Mouse (Mus musculus) retina, postnatal 7 days (tissue): ENCODE results near the gene Gltpd2.
A peak's percentile ranks its signal among the peaks of the same experiment; 100 is the strongest.
"Not testable (repeated sequence)": the region's sequence is repeated elsewhere in the genome, so short reads cannot be mapped to it uniquely, and the experiment has no call there.

ENCODE experiments used
- DNase-seq: peaks from one replicate; pipeline ENCODE4 v3.0.0-alpha.2; 2012; ENCODE audit warnings: low read depth, low spot score

Gltpd2 gene

GRCm38 (mm10) chr11:70516352-70516751 lies 2.6 kb upstream of the Gltpd2 start:
- peak; percentile 57 for DNase-seq

DNA sequence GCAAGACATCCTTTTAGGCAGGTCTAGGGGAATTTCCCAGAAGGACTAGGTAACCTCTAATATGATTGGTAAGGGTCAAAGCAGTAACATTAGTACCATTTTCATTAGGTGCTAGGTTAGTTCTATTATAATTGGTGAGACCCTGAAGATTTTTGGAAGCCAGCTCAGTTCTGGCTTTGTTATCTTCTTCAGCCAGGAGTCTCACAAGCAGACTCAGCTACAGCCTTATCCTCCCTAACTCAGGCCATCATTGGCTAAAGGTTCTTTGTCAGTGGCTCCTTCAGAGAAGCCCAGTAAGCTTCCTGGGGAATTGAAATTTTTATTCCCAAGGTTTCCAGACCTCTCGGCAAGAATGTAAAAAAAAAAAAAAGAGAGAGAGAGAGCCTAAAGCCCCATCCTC lies 560 bp upstream of the Gltpd2 start:
- no peak for DNase-seq

- no peak for DNase-seq
Observed at GRCm38 (mm10) chr11:70520178-70520769, 1.3 kb downstream of the Gltpd2 start.

DNA sequence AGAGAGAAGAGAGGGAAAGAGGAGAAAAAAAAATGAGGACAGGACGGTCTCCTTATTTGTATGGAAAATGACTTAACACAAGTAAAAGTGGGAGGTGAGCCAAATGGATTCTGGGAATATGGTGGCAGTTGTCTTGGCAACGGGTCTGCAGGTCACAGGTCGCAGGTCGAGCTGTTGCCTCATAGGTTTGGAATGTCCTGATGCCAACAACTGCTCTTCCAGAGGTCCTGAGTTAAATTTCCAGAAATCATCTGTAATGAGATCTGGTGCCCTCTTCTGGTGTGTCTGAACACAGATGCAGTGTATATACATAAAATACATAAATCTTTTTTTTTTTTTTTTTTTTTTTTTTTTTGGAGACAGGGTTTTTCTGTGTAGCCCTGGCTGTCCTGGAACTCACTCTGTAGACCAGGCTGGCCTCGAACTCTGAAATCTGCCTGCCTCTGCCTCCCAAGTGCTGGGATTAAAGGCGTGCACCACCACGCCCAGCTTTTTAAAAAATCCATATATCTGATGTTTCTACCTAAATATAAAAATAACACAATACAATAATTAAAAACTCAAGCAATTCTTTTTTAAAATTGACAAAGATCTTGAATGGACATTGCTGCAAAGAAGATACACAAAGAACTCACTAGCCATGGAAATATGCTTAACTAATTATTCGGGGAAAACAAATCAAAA lies 4.5 kb downstream of the Gltpd2 start:
- DNase-seq: not testable (repeated sequence)

DNA sequence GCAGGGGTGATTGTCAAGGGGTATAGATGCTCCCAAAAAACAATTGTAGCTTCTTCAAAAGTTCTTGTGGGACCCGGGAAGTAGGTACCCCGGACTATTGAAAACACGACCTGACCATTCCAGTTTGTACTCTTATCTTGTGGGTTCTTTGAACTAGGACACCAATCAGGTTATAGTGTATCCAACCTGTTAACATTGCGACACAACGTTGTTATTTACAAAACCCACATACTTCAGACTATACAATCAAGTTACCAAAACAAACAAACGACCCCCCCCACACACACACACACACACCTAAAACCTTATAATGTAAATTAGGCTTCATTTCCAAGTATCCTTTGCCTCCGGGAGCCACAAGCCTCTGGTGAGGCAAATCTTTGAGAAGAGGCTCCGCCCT lies 5.8 kb downstream of the Gltpd2 start:
- DNase-seq: no peak

- DNase-seq: peak; percentile 93
Observed at GRCm38 (mm10) chr11:70525184-70525678, 6.2 kb downstream of the Gltpd2 start, which contains the start of gene Psmb6. Psmb6 (plus strand) TSS chr11:70525367.

GRCm38 (mm10) chr11:70525726-70526125 lies 6.7 kb downstream of the Gltpd2 start:
- DNase-seq: no peak

- no peak for DNase-seq
Observed at GRCm38 (mm10) chr11:70526211-70526610, 7.2 kb downstream of the Gltpd2 start.

DNA sequence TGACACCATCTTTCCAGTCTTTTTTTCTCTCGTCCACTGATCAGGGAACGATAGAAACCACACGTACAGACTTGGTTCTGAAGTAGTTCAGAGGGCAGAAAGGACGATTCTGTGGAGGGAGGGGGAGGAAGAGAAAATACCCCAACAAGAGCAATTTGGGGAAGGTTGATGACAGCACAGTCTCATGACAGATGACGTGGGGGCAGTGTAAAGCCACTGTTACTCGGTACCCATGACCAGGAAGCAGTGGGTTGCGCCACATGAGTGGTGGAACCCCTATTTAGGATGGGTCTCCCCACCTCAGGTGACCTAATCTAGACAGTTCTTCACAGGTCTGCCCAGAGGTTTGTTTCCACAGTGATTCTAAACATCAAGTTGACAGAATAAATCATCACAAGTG lies 9.6 kb downstream of the Gltpd2 start:
- DNase-seq: no peak

- not testable (repeated sequence) for DNase-seq
Observed at GRCm38 (mm10) chr11:70531065-70531464, 12.1 kb downstream of the Gltpd2 start.

DNA sequence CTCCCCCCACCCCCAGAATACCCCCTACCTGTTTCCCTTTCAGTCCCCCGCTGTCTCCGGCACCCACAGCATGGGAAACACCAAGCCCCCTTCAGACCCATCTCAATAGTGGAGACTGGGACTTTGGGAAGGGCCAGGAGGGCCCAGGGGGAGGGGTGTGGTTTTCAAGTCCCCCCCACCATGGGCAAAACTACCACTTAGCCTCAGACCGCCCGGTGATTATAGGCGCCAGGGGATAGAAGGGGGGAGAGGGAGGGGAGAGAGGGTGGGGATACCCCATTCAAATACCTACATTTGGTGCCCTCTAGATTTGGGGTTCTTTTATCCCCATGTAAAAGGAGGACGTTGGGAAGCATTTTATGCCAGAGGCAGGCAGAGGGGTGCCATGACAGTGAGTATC lies 13.8 kb downstream of the Gltpd2 start, which contains the start of gene Gm40193:
Gm40193 (minus strand) TSS at position 101 of the 400 bp plus-strand sequence.
- no peak for DNase-seq

DNA sequence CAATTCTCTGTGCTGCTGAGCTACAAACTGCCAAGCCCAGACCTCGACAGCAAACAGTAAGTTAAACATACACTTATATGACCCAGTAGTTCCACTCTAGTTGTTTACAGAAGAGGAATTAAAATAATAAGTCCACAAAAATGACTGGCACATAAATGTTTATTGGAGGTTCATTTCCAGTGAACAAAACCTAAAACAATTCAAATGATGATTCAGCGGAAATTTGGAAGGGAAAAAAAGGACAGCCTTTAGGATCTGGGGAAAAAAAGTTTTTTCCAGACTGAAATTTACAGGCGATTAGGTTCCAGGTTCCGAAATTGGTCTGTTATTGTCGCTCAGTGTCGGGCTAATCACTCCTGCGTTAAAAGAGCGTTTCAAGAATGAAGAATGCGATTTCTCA lies 20.4 kb downstream of the Gltpd2 start:
- DNase-seq: no peak

DNA sequence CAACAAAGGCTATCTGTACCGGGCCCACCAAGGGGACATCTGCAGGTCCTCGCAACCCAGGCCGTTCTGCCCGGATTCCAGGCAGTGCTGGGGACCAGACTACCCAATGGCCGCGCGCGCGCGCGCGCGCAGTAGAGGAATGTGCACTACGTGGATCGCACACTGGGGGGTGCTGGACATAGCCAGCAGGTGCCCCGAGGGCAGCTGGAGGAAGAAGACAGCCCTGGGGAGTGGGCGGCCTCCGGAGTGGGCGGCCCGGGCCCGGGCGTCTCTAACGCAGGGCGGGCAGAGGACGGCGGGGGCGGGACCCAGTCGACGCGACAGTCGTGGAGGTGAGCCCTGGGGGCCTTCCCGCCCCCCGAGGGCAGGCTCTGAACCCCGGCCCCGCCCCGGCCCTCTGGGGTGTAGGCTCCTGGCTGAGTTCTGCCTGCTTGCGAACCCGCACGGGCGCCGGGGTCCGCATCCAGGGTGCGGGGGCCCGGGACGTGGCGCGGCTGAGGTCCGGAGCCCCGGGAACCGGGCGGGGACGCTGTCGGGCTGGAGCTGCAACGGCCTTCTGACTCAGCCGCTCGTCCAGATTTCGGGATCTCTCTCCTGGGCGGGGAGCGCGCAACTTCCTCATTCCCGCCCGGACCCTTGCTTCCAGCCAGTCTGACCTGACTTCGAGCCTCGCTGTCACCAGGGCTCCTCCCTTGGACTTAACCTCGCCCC lies 21.0 kb downstream of the Gltpd2 start, which contains the start of gene Pld2:
Pld2 (plus strand) TSS at position 188 of the 711 bp plus-strand sequence.
- peak; percentile 64 for DNase-seq

DNA sequence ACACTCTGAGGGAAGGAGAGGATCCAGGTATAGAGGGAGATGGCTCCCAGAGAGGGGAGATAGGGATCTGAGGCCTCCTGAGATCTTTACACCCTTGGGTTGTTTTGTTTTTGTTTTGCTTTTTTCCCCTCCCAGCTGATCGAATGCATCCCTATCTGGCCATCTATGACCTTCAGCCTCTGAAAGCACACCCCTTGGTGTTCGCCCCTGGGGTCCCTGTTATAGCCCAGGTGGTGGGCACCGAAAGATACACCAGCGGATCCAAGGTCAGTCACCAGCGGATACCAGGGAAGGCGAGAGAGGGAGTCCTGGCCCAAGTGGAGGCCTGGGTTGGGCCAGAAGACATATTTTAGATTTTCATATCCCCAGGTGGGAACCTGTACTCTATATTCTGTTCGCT lies 21.9 kb downstream of the Gltpd2 start:
- no peak for DNase-seq

DNA sequence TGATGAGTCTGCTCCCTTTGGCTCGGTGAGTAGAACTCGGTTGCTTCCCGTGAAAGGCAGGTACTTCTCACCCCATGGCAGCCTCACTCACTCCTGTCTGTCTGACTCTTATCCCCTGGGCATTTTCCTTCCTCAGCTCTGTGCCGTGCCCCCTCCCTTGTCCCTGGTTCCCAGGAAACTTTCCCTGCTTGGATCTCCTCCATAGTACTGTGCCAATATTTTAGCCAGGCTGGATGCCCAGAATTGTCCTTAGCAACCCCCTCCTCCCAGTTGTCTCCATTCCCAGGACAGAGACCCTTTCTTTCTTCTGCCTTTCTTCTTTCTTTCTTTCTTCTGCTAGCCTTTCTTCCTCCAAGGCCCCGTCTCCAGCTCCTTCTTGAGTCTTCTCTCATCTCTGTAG lies 22.4 kb downstream of the Gltpd2 start:
- no peak for DNase-seq

DNA sequence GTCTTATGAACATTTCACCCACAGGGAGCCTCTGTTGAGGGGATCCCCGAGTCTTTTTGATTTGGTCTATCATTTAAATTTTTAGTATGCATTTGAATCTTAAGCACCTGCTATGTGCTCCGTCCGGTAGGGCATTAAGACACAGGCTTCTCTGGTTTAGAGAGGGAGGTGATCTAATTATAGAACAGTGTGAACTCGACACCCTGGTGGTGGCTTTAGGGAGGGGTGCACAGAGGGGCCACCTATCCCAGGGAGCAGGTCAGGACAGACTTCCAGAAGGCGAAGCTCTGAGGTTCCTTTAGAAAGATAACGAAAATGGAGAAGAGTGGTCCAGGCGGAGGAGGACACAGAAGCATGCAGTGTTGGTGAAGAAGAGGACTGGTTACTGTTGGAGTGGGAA lies 25.5 kb downstream of the Gltpd2 start:
- no peak for DNase-seq

GRCm38 (mm10) chr11:70551526-70551925 lies 32.5 kb downstream of the Gltpd2 start:
- no peak for DNase-seq

DNA sequence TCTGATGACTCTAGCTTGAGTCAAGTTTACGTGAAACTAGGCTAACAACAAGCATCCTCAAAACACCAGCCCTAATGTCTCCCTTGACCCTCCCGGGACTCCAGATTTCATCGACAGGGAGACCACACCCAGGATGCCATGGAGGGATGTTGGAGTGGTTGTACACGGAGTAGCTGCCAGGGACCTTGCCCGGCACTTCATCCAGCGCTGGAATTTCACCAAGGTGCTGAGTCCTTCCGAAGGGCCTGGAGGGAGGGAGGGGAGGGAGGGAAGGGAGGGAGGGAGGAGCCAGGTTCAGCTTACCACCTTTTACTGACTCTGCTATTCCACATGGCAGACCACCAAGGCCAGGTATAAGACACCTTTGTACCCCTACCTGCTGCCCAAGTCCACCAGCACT lies 34.9 kb downstream of the Gltpd2 start:
- DNase-seq: no peak

DNA sequence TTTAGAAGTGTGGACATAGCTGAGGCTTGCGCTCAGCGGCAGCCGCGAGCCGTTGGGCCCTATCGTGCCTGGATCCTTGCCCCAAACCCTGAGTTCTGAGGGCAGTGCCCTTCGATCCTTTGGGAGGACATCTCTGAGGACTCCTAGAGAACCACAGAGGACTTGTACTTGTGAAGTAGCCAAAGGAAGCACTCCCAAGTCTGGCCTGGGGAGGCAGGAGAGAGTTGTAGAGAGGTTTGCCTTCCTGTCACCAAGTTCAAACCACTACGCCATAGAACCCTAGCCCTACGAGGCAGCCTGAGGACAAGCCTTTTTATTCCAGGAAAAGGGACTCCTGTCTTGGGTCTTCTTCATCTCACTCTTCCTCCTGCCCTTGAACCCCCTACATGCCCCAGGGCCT lies 38.5 kb downstream of the Gltpd2 start:
- no peak for DNase-seq

DNA sequence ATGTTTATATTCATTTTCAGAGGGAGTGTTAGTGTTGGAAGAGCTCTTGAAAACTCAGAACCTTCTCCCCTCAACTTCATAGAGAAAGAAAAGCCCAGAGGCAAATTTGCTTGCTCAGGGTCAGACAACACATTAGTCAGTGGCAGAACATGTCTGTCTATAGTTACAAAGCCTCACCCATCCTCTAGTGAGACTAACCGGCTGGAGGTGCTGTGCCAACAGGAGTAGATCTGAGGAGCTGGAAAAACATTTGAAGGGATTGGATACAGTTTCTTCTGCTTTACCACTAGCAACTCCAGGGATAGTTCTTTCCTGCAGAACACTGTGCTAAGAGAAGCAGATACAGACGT lies 42.9 kb downstream of the Gltpd2 start:
- no peak for DNase-seq

DNA sequence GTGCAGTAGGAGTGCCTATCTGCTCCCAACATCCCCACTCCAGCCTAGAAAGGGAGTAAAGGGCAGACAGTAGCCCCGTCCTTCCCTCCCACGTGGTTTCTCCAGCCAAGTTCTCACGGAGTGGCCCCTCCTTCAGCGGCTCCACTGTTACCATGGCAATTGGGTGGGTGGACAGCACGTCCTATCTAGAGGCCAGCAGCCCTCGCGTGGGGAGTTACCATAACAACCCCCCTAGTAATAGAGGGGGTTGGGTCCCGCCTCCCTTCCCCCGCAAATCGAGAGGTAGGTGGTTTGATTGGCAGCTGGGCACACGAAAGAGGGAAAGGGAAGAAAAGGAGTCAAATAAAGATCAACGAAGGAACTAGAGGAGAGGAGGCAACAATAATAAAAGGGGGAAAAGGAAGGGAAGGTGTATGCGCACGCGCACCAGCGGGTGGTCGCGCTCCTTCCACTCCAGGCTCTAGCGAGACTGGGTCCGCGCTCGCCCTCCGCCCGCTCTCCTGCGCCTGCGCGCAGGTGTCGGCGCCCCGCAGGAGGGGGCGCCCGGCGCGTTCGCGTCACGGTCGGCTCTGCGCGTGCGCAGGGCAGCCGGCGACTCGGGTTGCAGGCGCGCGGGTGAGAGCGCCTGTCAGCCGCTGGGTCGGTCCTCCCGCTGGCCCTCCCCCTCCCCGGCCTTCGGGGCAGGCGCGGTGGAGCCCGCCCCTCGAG lies 43.4 kb downstream of the Gltpd2 start, which contains the start of gene Mink1:
Mink1 (plus strand) TSS at position 595 of the 708 bp plus-strand sequence.
- DNase-seq: peak; percentile 86

DNA sequence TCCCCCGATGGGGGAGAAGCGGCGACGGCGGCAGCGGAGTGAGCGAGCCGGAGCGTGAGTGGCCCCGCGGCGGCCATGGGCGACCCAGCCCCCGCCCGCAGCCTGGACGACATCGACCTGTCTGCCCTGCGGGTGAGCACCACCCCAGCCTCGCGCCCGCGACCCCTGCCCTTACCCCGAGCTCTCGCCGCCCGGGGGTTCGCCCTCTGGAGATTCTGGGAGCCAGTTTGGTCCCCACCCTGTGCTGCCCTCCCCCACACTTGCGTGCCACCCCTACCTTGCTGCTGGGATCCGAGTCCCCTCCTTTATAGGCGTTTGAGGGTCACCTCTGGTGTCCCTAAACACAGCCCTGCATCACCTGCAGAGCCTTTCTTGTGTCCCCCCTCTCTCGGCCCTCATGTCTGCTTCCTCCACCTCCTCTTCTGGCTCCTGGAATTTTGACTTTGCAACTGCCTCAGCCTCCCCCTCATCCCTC lies 44.0 kb downstream of the Gltpd2 start:
- DNase-seq: no peak
